Comparison of ENCODE assay signal across 22 mouse cellular contexts in genomic region chr2:180292026-180292425, GRCm38 (mm10). TPM values are rescaled to one million over a fixed set of nuclear protein-coding genes. Genes with fewer than 3 reads are reported as not detected.
DNase-seq lines count a peak whose midpoint lies in the region; ATAC-seq and TF ChIP-seq lines count a peak whose summit lies in the region.
"Had no signal": no experiment of that assay in that cellular context is flagged by ENCODE, and none has a peak within 500 bp of the region (broad histone marks: within the 10 kb centered on the region; RNA-seq: fewer than 3 reads in every experiment).

No protein-coding gene starts in this region.

- H3K4me3 ChIP-seq in heart, adult 2 months: no peak overlapping the region
- no peak overlapping the region for H3K4me3 ChIP-seq in lung, embryonic 16.5 days (ENCODE audit: low read length)
- no peak overlapping the region for H3K4me3 ChIP-seq in lung, postnatal 0 days (ENCODE audit: low read depth, low read length)
- H3K4me3 ChIP-seq in midbrain, embryonic 14.5 days (replicated peaks; ENCODE audit: low read depth, low read length): no peak overlapping the region
- H3K4me3 ChIP-seq: embryonic facial prominence, embryonic 15.5 days; hindbrain, embryonic 12.5 days; liver, embryonic 12.5 days; midbrain, embryonic 12.5 days; neural tube, embryonic 13.5 days had no signal

- peaks cover 2% of the 10 kb centered on the region; the same call in 1 of the 2 replicates for H3K4me1 ChIP-seq in heart, adult 2 months (ENCODE audit: control insufficient read depth, insufficient read depth, low read length)
- peaks cover 33% of the 10 kb centered on the region for H3K4me1 ChIP-seq in lung, embryonic 16.5 days (replicated peaks; ENCODE audit: control insufficient read depth, insufficient read depth, low read length)
- peaks cover 6% of the 10 kb centered on the region; the same call in 1 of the 2 replicates for H3K4me1 ChIP-seq in lung, postnatal 0 days (ENCODE audit: insufficient read depth, low read depth, low read length)
- no peaks in the 10 kb centered on the region for H3K4me1 ChIP-seq in midbrain, embryonic 14.5 days (ENCODE audit: control insufficient read depth, insufficient read depth, low read length)
- H3K4me1 ChIP-seq: midbrain, embryonic 12.5 days; neural tube, embryonic 13.5 days had no signal

- DNase-seq in heart, adult 2 months: peak in 1 of 2 experiments; percentile 35
- DNase-seq in heart, adult 11 months: no peak
- DNase-seq in lung, postnatal 0 days (ENCODE audit: low spot score): no peak
- DNase-seq in lung, postnatal 36 days: peak; percentile 41
- DNase-seq in midbrain, embryonic 14.5 days: no peak
- no peak for DNase-seq in layer of hippocampus, adult 8-10 months (ENCODE audit: low spot score in 2 of 2)
- DNase-seq: adrenal gland, adult 2 months; cerebellum, adult 2 months; cerebellum, postnatal 36 days; kidney, adult 9 months; kidney, postnatal 25 days; spleen, adult 18-20 months; thymus, postnatal 25 days had no signal

- no peaks in the 10 kb centered on the region for H3K9me3 ChIP-seq in lung, embryonic 16.5 days (ENCODE audit: control insufficient read depth, low read length)
- no peaks in the 10 kb centered on the region for H3K9me3 ChIP-seq in lung, postnatal 0 days (ENCODE audit: low read length)
- no peaks in the 10 kb centered on the region for H3K9me3 ChIP-seq in midbrain, embryonic 14.5 days (ENCODE audit: control insufficient read depth, low read length)
- H3K9me3 ChIP-seq: embryonic facial prominence, embryonic 15.5 days; hindbrain, embryonic 12.5 days; liver, embryonic 12.5 days; midbrain, embryonic 12.5 days; neural tube, embryonic 13.5 days had no signal

- H3K36me3 ChIP-seq in heart, adult 2 months (ENCODE audit: control insufficient read depth, insufficient read depth, low read length): no peaks in the 10 kb centered on the region
- H3K36me3 ChIP-seq in lung, embryonic 16.5 days (ENCODE audit: control insufficient read depth, insufficient read depth, low read length): no peaks in the 10 kb centered on the region
- no peaks in the 10 kb centered on the region for H3K36me3 ChIP-seq in lung, postnatal 0 days (ENCODE audit: insufficient read depth, low read length)
- no peaks in the 10 kb centered on the region for H3K36me3 ChIP-seq in midbrain, embryonic 14.5 days (ENCODE audit: control insufficient read depth, insufficient read depth, low read length)
- H3K36me3 ChIP-seq: embryonic facial prominence, embryonic 15.5 days; hindbrain, embryonic 12.5 days; liver, embryonic 12.5 days; midbrain, embryonic 12.5 days; neural tube, embryonic 13.5 days had no signal

- TF ChIP-seq EP300 in heart, adult 2 months (IDR thresholded peaks at IDR 0.05; ENCODE audit: insufficient read depth, low read depth, low read length): no peak
- no peak for TF ChIP-seq EP300 in lung, postnatal 0 days (IDR thresholded peaks at IDR 0.05)

- H3K79me2 ChIP-seq in heart, adult 2 months (replicated peaks; ENCODE audit: control insufficient read depth, insufficient read depth, low read length): no peaks in the 10 kb centered on the region

- intact Hi-C loops in heart, adult 2 months (cut with DNase I): no loop called here

- no peak for ATAC-seq in lung, embryonic 16.5 days (ENCODE audit: low read depth)
- no peak for ATAC-seq in lung, postnatal 0 days
- no peak for ATAC-seq in midbrain, embryonic 14.5 days (ENCODE audit: low FRiP score, low TSS enrichment)
- ATAC-seq: forebrain, embryonic 16.5 days had no signal

- H3K4me2 ChIP-seq in lung, embryonic 16.5 days (ENCODE audit: low read depth, low read length): no peak overlapping the region
- H3K4me2 ChIP-seq in lung, postnatal 0 days (replicated peaks; ENCODE audit: low read depth, low read length): no peak overlapping the region
- no peak overlapping the region for H3K4me2 ChIP-seq in midbrain, embryonic 14.5 days (ENCODE audit: low read length)
- H3K4me2 ChIP-seq: embryonic facial prominence, embryonic 15.5 days; hindbrain, embryonic 12.5 days; liver, embryonic 12.5 days; midbrain, embryonic 12.5 days; neural tube, embryonic 13.5 days had no signal

- 34% methylated on average over 4 of the region's 4 CpGs for WGBS in heart, adult 2 months
- WGBS in lung, embryonic 16.5 days: 43% methylated on average over 4 of the region's 4 CpGs
- 41% methylated on average over 4 of the region's 4 CpGs for WGBS in lung, postnatal 0 days
- 85% methylated on average over 4 of the region's 4 CpGs for WGBS in midbrain, embryonic 14.5 days

- peak overlapping the region; percentile 18; the same call in 1 of the 2 replicates for H3K27ac ChIP-seq in heart, adult 2 months
- peak overlapping the region; percentile 51 for H3K27ac ChIP-seq in lung, embryonic 16.5 days (ENCODE audit: low read length)
- no peak overlapping the region for H3K27ac ChIP-seq in lung, postnatal 0 days (ENCODE audit: low read length)
- H3K27ac ChIP-seq in midbrain, embryonic 14.5 days (replicated peaks; ENCODE audit: low read depth, low read length): no peak overlapping the region
- H3K27ac ChIP-seq: embryonic facial prominence, embryonic 15.5 days; hindbrain, embryonic 12.5 days; liver, embryonic 12.5 days; midbrain, embryonic 12.5 days; neural tube, embryonic 13.5 days had no signal

- no peak overlapping the region for H3K9ac ChIP-seq in heart, adult 2 months (ENCODE audit: low read depth, low read length)
- H3K9ac ChIP-seq in lung, embryonic 16.5 days (ENCODE audit: low read length): peak overlapping the region; percentile 2; the same call in 1 of the 2 replicates
- H3K9ac ChIP-seq in lung, postnatal 0 days (replicated peaks; ENCODE audit: low read depth): no peak overlapping the region
- no peak overlapping the region for H3K9ac ChIP-seq in midbrain, embryonic 14.5 days (replicated peaks; ENCODE audit: low read length)
- H3K9ac ChIP-seq: embryonic facial prominence, embryonic 15.5 days; hindbrain, embryonic 12.5 days; liver, embryonic 12.5 days; midbrain, embryonic 12.5 days; neural tube, embryonic 13.5 days had no signal

- no peak for TF ChIP-seq POLR2A in heart, adult 2 months (IDR thresholded peaks at IDR 0.05; ENCODE audit: insufficient read depth, low read depth, low read length)

- TF ChIP-seq CTCF in heart, adult 2 months (IDR thresholded peaks at IDR 0.05): no peak
- TF ChIP-seq CTCF in lung, postnatal 0 days (IDR thresholded peaks at IDR 0.05): no peak

- no peaks in the 10 kb centered on the region for H3K27me3 ChIP-seq in heart, adult 2 months (ENCODE audit: control insufficient read depth, insufficient read depth, low read length)
- no peaks in the 10 kb centered on the region for H3K27me3 ChIP-seq in lung, embryonic 16.5 days (ENCODE audit: control insufficient read depth, insufficient read depth, low read depth, low read length)
- H3K27me3 ChIP-seq in lung, postnatal 0 days (replicated peaks; ENCODE audit: insufficient read depth, low read length): no peaks in the 10 kb centered on the region
- H3K27me3 ChIP-seq in midbrain, embryonic 14.5 days (ENCODE audit: control insufficient read depth, insufficient read depth, low read length): no peaks in the 10 kb centered on the region
- H3K27me3 ChIP-seq: embryonic facial prominence, embryonic 15.5 days; hindbrain, embryonic 12.5 days; liver, embryonic 12.5 days; midbrain, embryonic 12.5 days; neural tube, embryonic 13.5 days had no signal

RNA-seq across cellular contexts. Expression of gene Rbbp8nl, which starts 2.3 kb away (rescaled TPM):
- not detected for total RNA-seq in heart, adult 2 months (2021)
- polyA plus RNA-seq in heart, adult 2 months (2012; rRNA removed): not detected in 2 replicates
- 2.7 and 2.8 TPM in 2 replicates for polyA plus RNA-seq in lung, embryonic 16.5 days (2015; fragmentation: Nextera tagmentation; extraction: Ambion mirVana)
- polyA plus RNA-seq in lung, postnatal 0 days (2015; fragmentation: Nextera tagmentation; extraction: Ambion mirVana): 0.20 and 0.46 TPM in 2 replicates
- polyA plus RNA-seq in midbrain, embryonic 14.5 days (2014; fragmentation: Nextera tagmentation; extraction: Ambion mirVana): not detected in 2 replicates
- not detected for total RNA-seq in layer of hippocampus, adult 8-10 months (2022)
- total RNA-seq: adrenal gland, adult 2 months; layer of hippocampus, postnatal 10 days had no signal
- polyA plus RNA-seq: adrenal gland, adult 2 months; C2C12; cerebellum, adult 2 months; forebrain, embryonic 16.5 days; liver, embryonic 12.5 days; neural tube, embryonic 13.5 days had no signal

RNA-seq across cellular contexts. Expression of gene Cables2, which starts 18.7 kb away (rescaled TPM):
- 10 to 100 TPM; 11.2 to 14.3 TPM for total RNA-seq in heart, adult 2 months (2021)
- polyA plus RNA-seq in heart, adult 2 months (2012; rRNA removed): 17.6 and 26.7 TPM in 2 replicates
- polyA plus RNA-seq in lung, embryonic 16.5 days (2015; fragmentation: Nextera tagmentation; extraction: Ambion mirVana): 6.3 and 8.4 TPM in 2 replicates
- polyA plus RNA-seq in lung, postnatal 0 days (2015; fragmentation: Nextera tagmentation; extraction: Ambion mirVana): 15.5 and 16.1 TPM in 2 replicates
- polyA plus RNA-seq in midbrain, embryonic 14.5 days (2014; fragmentation: Nextera tagmentation; extraction: Ambion mirVana): 32.0 and 37.5 TPM in 2 replicates
- 10 to 100 TPM; 30.1 to 32.9 (median 31.7) TPM for total RNA-seq in layer of hippocampus, adult 8-10 months (2022)

RNA-seq across cellular contexts. Expression of gene Rps21, which starts 34.8 kb away (rescaled TPM):
- total RNA-seq in heart, adult 2 months (2021): 100 to 1,000 TPM; 506 to 570 TPM
- polyA plus RNA-seq in heart, adult 2 months (2012; rRNA removed): 991 and 1,183 TPM in 2 replicates
- polyA plus RNA-seq in lung, embryonic 16.5 days (2015; fragmentation: Nextera tagmentation; extraction: Ambion mirVana): 455 and 526 TPM in 2 replicates
- 418 and 453 TPM in 2 replicates for polyA plus RNA-seq in lung, postnatal 0 days (2015; fragmentation: Nextera tagmentation; extraction: Ambion mirVana)
- 409 and 512 TPM in 2 replicates for polyA plus RNA-seq in midbrain, embryonic 14.5 days (2014; fragmentation: Nextera tagmentation; extraction: Ambion mirVana)
- 100 to 1,000 TPM; 566 to 881 (median 750) TPM for total RNA-seq in layer of hippocampus, adult 8-10 months (2022)

RNA-seq across cellular contexts. Expression of gene Gata5, which starts 42.5 kb away (rescaled TPM):
- under 1 TPM; 0.63 to 0.89 TPM for total RNA-seq in heart, adult 2 months (2021)
- 1.1 TPM in 2 replicates for polyA plus RNA-seq in heart, adult 2 months (2012; rRNA removed)
- polyA plus RNA-seq in lung, embryonic 16.5 days (2015; fragmentation: Nextera tagmentation; extraction: Ambion mirVana): 23.2 and 25.3 TPM in 2 replicates
- 10.4 and 11.4 TPM in 2 replicates for polyA plus RNA-seq in lung, postnatal 0 days (2015; fragmentation: Nextera tagmentation; extraction: Ambion mirVana)
- not detected in 2 replicates for polyA plus RNA-seq in midbrain, embryonic 14.5 days (2014; fragmentation: Nextera tagmentation; extraction: Ambion mirVana)
- total RNA-seq in layer of hippocampus, adult 8-10 months (2022): not detected
- total RNA-seq: layer of hippocampus, postnatal 10 days had no signal
- polyA plus RNA-seq: C2C12; cerebellum, adult 2 months; embryonic facial prominence, embryonic 15.5 days; forebrain, embryonic 16.5 days; midbrain, embryonic 12.5 days had no signal

Comparison
In these comparisons a context has a peak if more than half of its experiments do, and no peak if none do; other contexts are left out.
1. H3K27ac ChIP-seq: peak in heart, adult 2 months (single experiment) and lung, embryonic 16.5 days (single experiment); none in lung, postnatal 0 days (single experiment) and midbrain, embryonic 14.5 days (single experiment).